Mouse (Mus musculus): Measurements from ENCODE around the gene Cdc73.

DNA sequence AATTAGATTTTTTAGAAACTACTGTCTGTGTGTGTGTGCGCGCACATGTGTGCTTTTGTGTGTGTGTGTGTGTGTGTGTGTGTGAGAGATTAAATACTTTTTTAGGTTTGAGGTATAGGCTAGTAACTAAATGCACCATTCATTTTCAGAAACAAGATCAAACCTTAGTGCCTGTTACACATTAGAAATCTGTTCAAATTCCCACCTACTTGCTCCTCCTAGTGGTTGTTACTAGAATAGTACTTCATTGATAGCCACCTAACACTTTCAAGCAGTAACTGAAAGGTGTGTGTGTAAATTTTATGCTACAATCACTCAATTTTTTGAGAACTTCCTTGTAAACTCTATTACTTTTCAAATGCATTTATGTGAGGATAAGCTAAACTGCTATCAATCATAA, 58.5 kb downstream of the Cdc73 start:
- TF ChIP-seq POLR2A (IDR thresholded peaks at IDR 0.05; ENCODE audit: borderline replicate concordance, extremely low read depth, low read depth, low read length) (no peak), CTCF (IDR thresholded peaks at IDR 0.05; ENCODE audit: insufficient read depth, low read length) (no peak)

Data from lung, adult 2 months (tissue).